Mouse (Mus musculus) lung, embryonic 14.5 days (tissue): ENCODE measurements around the gene Gm20479. TPM values are rescaled to one million over a fixed set of nuclear protein-coding genes. Genes with fewer than 3 reads are reported as not detected.

Experiments
- ATAC-seq: fragments of 200-750 bp; cut with Nextera tagmentation; 2 replicates; pipeline ENCODE4 v1.8.0; 2017; ENCODE audit warnings: mild to moderate bottlenecking, moderate TSS enrichment, moderate library complexity; ENCODE audit not compliant: insufficient read depth
- DNase-seq: peaks from one replicate; pipeline ENCODE4 v3.0.0-alpha.2; 2015
- H3K27ac ChIP-seq: fragments of 300-500 bp; sonication (generic); 2 replicates; pipeline ENCODE4 v1.5.1; 2014; ENCODE audit warnings: low read depth, mild to moderate bottlenecking, moderate library complexity
- H3K27me3 ChIP-seq: fragments of 300-500 bp; sonication (generic); 2 replicates; pipeline ENCODE4 v1.6.1; 2014; ENCODE audit warnings: low read length, control low read depth; ENCODE audit not compliant: insufficient read depth
- H3K36me3 ChIP-seq: fragments of 300-500 bp; sonication (generic); 2 replicates; pipeline ENCODE4 v1.6.1; 2014; ENCODE audit warnings: control low read depth; ENCODE audit not compliant: insufficient read depth
- H3K4me1 ChIP-seq: fragments of 300-500 bp; sonication (generic); 2 replicates; pipeline ENCODE4 v1.6.1; 2014; ENCODE audit warnings: antibody characterized with exemption, control low read depth; ENCODE audit not compliant: insufficient read depth
- H3K4me2 ChIP-seq: fragments of 300-500 bp; sonication (generic); 2 replicates; pipeline ENCODE4 v1.6.1; 2014; ENCODE audit warnings: mild to moderate bottlenecking
- H3K4me3 ChIP-seq: fragments of 300-500 bp; sonication (generic); 2 replicates; pipeline ENCODE4 v1.5.1; 2014; ENCODE audit warnings: low read depth, low read length
- H3K9ac ChIP-seq: fragments of 300-500 bp; sonication (generic); 2 replicates; pipeline ENCODE4 v1.6.1; 2014
- H3K9me3 ChIP-seq: fragments of 300-500 bp; sonication (generic); 2 replicates; pipeline ENCODE4 v1.6.1; 2016; ENCODE audit warnings: low read depth, low read length, control low read depth
- CTCF ChIP-seq: IDR thresholded peaks from 2 replicates; pipeline ENCODE4 v1.5.1; 2016; ENCODE audit warnings: antibody characterized with exemption, low read depth
- WGBS: fragments of 180-500 bp; shearing (Covaris S2); extraction: QIAGEN DNeasy Blood & Tissue Kit; methylation state at CpG from one replicate; pipeline ENCODE4 v1.1.7; 2014; 5-methylcytosine and 5-hydroxymethylcytosine counted together
- polyA plus RNA-seq: library from polyadenylated mRNA; unstranded; fragments of >200 nt; fragmentation: Nextera tagmentation; extraction: Ambion mirVana; gene quantifications from 2 replicates; pipeline ENCODE4 v1.2.1, GENCODE M21; 2014

Gene Gm20479
- polyA plus RNA-seq, 1 experiment from 2014 or later, result 1.6 TPM

DNA sequence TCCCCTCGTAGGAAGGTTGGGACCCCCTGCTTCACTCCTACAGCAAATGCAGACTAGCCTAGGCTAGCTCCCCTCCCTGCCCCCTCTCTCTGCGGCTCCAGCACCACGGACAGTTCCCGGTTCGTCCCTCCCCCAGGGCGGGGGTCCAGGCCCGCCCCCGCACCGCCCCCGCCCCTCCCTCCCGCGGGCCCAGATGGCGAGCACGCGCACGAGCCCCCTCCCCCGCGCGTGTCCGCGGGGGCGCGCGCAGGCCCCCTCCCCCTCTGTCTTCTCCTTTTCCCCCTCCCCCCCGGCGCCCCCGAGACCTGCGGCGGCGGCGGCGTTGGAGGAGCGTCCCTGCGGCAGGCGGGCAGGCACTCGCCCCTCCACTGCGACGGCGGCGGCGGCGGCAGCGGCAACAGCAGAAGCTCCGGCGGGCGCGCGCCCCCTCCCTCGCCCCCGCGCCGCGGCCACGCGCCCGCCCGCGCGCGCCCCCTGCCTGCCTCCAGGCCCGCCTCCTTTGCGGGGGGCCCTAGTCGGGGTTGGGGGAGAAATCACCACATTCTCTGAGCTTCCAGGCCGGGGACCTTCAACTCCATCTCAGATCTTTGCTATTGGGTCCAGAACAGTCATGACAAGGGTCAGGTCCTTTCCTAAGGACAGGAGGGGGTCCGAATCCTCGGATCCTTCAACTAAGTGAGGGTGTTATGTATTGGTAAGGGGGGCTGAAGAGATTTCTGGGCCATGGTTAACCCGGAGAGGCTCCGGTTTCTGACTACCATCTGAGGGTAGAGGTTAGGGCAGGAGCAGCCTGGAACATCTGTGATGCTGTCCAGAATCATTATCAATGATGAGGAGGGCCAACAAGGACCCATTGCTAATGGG lies 39.2 kb upstream of the Gm20479 start:
- H3K27me3 ChIP-seq, result peaks cover 54% of the 10 kb centered on the region
- no peaks in the 10 kb centered on the region for H3K9me3 ChIP-seq
- no peaks in the 10 kb centered on the region for H3K36me3 ChIP-seq
- peak overlapping the region; percentile 46 for H3K4me3 ChIP-seq
- H3K4me2 ChIP-seq, result peak overlapping the region; percentile 79
- no peak for TF ChIP-seq CTCF
- no peak overlapping the region for H3K27ac ChIP-seq
- peak; percentile 35; the same call in 1 of the 2 replicates for ATAC-seq
- H3K9ac ChIP-seq, result peak overlapping the region; percentile 20
- H3K4me1 ChIP-seq, result no peaks in the 10 kb centered on the region
- DNase-seq, result peak; percentile 70
- WGBS, result 2% methylated on average over 49 of the region's 68 CpGs

DNA sequence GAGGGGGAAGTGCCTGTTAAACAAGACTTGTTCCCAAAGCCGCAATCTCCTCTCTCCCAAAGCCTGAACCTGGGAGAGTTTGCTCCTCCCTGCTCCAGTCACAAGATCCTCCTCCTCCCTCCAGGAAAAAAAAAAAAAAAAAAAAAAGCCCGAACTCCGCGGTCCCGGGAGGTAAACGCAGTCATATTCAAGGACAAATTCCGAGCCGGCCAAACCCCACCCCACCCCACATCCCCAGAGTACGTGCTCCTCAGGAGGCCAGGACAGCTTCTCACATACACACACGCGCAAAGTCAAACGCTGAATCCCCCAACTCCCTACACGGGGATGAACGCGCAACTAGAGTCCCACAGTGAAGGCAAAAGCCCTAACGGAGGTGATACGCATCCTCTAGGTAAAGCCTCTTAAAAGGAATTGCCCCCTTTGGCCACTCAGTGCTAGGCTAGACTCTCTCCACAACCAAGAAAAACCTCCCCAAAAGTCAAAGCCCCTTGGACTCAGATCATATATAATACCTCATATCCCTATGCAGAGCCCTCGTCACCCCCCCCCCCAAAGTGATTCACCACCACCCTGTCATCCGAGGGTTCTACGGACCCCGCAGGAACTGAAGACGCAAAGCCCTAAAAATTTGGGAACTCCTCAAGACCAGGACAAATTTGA lies 38.4 kb upstream of the Gm20479 start:
- Histone ChIP-seq H3K9ac (no peak overlapping the region), H3K4me2 (peak overlapping the region; percentile 79)
- 3% methylated on average over 22 of the region's 22 CpGs for WGBS

DNA sequence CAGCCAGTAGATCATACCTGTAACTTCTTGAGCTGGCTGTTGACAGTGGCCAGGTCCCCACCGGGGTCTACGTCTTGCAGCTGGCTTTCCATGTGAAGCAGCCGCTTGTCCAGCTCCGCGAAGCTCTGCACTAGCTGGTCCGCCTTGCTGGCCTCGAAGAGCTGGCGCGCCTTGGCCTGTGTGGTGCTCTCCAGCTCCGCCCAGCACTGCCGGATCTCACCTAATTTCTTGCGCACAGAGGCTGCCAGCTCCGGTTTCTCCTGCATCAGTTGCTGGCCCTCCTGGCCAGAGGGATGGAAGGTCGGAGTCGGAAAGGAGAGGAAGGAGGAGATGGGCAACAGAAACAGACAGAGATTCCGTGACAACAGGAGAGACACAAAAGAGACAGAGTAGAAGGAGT lies 34.2 kb upstream of the Gm20479 start:
- Histone ChIP-seq H3K9ac (no peak overlapping the region), H3K4me2 (no peak overlapping the region), H3K36me3 (no peaks in the 10 kb centered on the region), H3K4me3 (no peak overlapping the region), H3K27me3 (peaks cover 32% of the 10 kb centered on the region), H3K27ac (no peak overlapping the region), H3K4me1 (no peaks in the 10 kb centered on the region), H3K9me3 (no peaks in the 10 kb centered on the region)
- 33% methylated on average over 16 of the region's 16 CpGs for WGBS
- DNase-seq (no peak), ATAC-seq (no peak)
- no peak for TF ChIP-seq CTCF

More for the DNA sequence above, 38.4 kb upstream of the Gm20479 start:
- Histone ChIP-seq H3K36me3 (no peaks in the 10 kb centered on the region), H3K4me1 (no peaks in the 10 kb centered on the region), H3K27ac (no peak overlapping the region), H3K9me3 (no peaks in the 10 kb centered on the region), H3K27me3 (peaks cover 56% of the 10 kb centered on the region), H3K4me3 (peak overlapping the region; percentile 46)
- ATAC-seq (no peak), DNase-seq (no peak)
- TF ChIP-seq CTCF, result no peak

DNA sequence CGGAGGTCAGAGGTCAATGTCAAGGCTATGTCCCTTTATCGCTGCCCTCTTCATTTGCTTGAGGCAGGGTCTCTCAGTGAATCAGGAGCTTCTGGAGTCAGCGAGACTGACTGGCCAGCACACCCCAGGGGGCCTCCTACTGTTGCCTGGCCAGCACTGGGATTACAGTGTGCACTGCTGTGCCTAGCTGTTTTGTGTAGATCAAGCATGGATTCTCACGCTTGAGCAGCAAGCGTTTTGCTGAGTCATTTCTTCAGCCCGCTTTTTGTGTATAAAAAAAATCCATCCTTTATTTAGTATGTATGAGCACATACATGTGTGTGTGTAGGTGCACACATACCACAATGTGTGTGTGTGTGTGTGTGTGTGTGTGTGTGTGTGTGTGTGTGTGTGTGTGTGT lies 32.0 kb upstream of the Gm20479 start:
- Histone ChIP-seq H3K9ac (no peak overlapping the region), H3K27ac (no peak overlapping the region), H3K4me3 (no peak overlapping the region), H3K9me3 (no peaks in the 10 kb centered on the region), H3K27me3 (peaks cover 12% of the 10 kb centered on the region), H3K36me3 (no peaks in the 10 kb centered on the region), H3K4me1 (no peaks in the 10 kb centered on the region), H3K4me2 (no peak overlapping the region)
- WGBS, result 71% methylated on average over 6 of the region's 6 CpGs
- no peak for TF ChIP-seq CTCF
- DNase-seq (no peak), ATAC-seq (no peak)

DNA sequence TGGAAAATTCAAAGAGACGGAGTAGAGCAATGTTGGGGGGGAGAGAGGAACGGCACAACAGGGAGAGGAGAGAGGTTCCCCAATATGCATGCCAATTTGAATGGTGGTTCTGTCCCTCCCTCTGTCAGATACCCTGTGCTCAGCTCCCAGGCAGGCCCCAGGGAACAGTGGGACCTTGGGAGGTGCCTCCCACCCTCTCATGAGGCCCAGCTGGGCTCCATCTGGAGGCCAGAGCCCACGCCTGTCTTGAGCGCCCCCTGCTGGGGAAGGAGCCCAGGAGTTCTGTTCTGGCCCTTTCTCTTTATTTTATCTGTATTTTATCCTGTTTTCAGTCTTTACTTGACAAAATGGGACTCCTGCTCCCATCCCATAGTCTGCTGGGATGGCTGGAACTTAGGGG lies 27.5 kb upstream of the Gm20479 start:
- WGBS, result 29% methylated on average over 4 of the region's 4 CpGs
- no peak overlapping the region for H3K4me3 ChIP-seq
- peak; percentile 88 for TF ChIP-seq CTCF
- ATAC-seq, result peak; percentile 58; the same call in 1 of the 2 replicates
- H3K9ac ChIP-seq, result no peak overlapping the region
- H3K27ac ChIP-seq, result no peak overlapping the region
- H3K27me3 ChIP-seq, result 0 out of 2 replicates have a peak, but pooled peaks cover 2% of the 10 kb centered on the region
- peak; percentile 85 for DNase-seq
- H3K4me1 ChIP-seq, result no peaks in the 10 kb centered on the region
- H3K4me2 ChIP-seq, result no peak overlapping the region
- no peaks in the 10 kb centered on the region for H3K9me3 ChIP-seq
- H3K36me3 ChIP-seq, result no peaks in the 10 kb centered on the region

DNA sequence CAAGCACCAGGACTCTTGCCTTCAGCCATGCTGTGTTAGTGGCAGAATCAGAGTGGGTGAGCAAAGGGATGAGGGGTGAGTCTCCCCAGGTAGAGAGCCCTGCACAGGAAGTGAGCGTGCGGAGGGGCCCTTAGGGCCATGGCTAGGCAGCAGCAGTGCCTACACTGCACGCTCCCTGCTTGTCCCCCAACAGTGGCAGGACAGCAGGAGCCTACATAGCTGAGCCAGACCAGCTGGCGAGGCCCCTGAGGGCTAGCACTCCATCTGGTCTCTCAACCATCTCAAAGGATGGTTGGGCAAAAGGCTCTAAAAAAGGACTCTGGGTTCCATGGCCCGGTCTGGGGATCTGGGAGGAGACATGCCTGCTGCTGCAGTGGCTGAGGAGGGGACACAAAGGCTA lies 26.9 kb upstream of the Gm20479 start:
- no peak overlapping the region for H3K4me3 ChIP-seq
- H3K36me3 ChIP-seq, result no peaks in the 10 kb centered on the region
- no peak overlapping the region for H3K9ac ChIP-seq
- H3K27ac ChIP-seq, result no peak overlapping the region
- DNase-seq, result no peak
- WGBS, result 74% methylated on average over 5 of the region's 5 CpGs
- no peak overlapping the region for H3K4me2 ChIP-seq
- no peak for TF ChIP-seq CTCF
- no peaks in the 10 kb centered on the region for H3K4me1 ChIP-seq
- ATAC-seq, result no peak
- no peaks in the 10 kb centered on the region for H3K9me3 ChIP-seq
- H3K27me3 ChIP-seq, result 0 out of 2 replicates have a peak, but pooled peaks cover 4% of the 10 kb centered on the region

DNA sequence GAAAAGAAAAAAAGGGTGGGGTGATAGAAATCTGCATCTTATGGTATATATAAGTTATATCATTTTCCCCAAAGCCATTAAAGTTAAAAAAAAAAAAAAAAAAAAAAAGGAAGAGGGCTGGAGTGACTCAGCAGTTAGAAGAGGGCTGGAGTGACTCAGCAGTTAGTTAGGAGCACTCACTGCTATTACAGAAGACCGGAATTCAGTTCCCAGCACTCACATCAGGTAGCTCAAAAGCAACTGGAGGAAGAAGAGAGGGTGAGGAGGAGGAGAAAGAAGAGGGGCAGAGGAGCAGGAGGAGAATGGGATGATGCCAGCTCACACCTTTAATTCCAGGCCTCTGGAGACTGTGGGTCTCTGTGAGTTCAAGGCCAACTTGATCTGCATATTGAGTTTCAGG lies 26.0 kb upstream of the Gm20479 start:
- Histone ChIP-seq H3K27ac (no peak overlapping the region), H3K36me3 (no peaks in the 10 kb centered on the region), H3K4me3 (no peak overlapping the region), H3K4me1 (no peaks in the 10 kb centered on the region), H3K27me3 (0 out of 2 replicates have a peak, but pooled peaks cover 4% of the 10 kb centered on the region), H3K9ac (no peak overlapping the region), H3K4me2 (no peak overlapping the region), H3K9me3 (no peaks in the 10 kb centered on the region)
- no peak for DNase-seq
- no peak for TF ChIP-seq CTCF
- WGBS, result 68% methylated on average over 1 of the region's 1 CpGs
- no peak for ATAC-seq
